ENCODE assay signal across 24 mouse cellular contexts in genomic region chr16:46293831-46294230, GRCm38 (mm10).
DNase-seq lines count a peak whose midpoint lies in the region; ATAC-seq and TF ChIP-seq lines count a peak whose summit lies in the region.
"Had no signal": no experiment of that assay in that cellular context is flagged by ENCODE, and none has a peak within 500 bp of the region (broad histone marks: within the 10 kb centered on the region; RNA-seq: fewer than 3 reads in every experiment).

No protein-coding gene starts in this region.

- peak; percentile 15 for DNase-seq in gastrocnemius, adult 2 months
- no peak for DNase-seq in gastrocnemius, postnatal 10 days
- peak; percentile 27 for DNase-seq in midbrain, embryonic 10.5 days (ENCODE audit: low spot score)
- DNase-seq in midbrain, embryonic 14.5 days: no peak
- peak; percentile 26 for DNase-seq in embryo, embryonic 10.5 days (ENCODE audit: low spot score)
- no peak for DNase-seq in left cerebral cortex, postnatal 25 days (ENCODE audit: low spot score in 2 of 2)
- DNase-seq in MN1 (ENCODE audit: low spot score): no peak
- DNase-seq: adrenal gland, adult 2 months; cerebellum, adult 18-20 months; cerebellum, postnatal 14 days; kidney, adult 18-20 months; kidney, postnatal 10 days; liver, postnatal 0 days; right cerebral cortex, adult 18-20 months; right cerebral cortex, postnatal 4 days; thymus, postnatal 4 days had no signal

- H3K9ac ChIP-seq in midbrain, embryonic 14.5 days (replicated peaks; ENCODE audit: low read length): no peak overlapping the region
- H3K9ac ChIP-seq: hindbrain, embryonic 13.5 days; liver, postnatal 0 days; midbrain, embryonic 13.5 days; neural tube, embryonic 12.5 days; stomach, embryonic 15.5 days had no signal

- no peaks in the 10 kb centered on the region for H3K27me3 ChIP-seq in midbrain, embryonic 10.5 days (ENCODE audit: low read depth, poor library complexity, severe bottlenecking)
- H3K27me3 ChIP-seq in midbrain, embryonic 14.5 days (ENCODE audit: control insufficient read depth, insufficient read depth, low read length): no peaks in the 10 kb centered on the region
- H3K27me3 ChIP-seq: hindbrain, embryonic 13.5 days; midbrain, embryonic 13.5 days; neural tube, embryonic 12.5 days; stomach, embryonic 15.5 days had no signal

- no peak for ATAC-seq in midbrain, embryonic 14.5 days (ENCODE audit: low FRiP score, low TSS enrichment)
- ATAC-seq: inflammation-experienced regulatory T-cells, adult 6 months; liver, postnatal 0 days; lung, postnatal 0 days; midbrain, embryonic 13.5 days had no signal

- intact Hi-C loops in gastrocnemius, adult 2 months (cut with DNase I): no loop called here
- intact Hi-C loops in left cerebral cortex, postnatal 25 days (cut with DNase I): no loop called here

- no peaks in the 10 kb centered on the region for H3K9me3 ChIP-seq in midbrain, embryonic 10.5 days (replicated peaks)
- no peaks in the 10 kb centered on the region for H3K9me3 ChIP-seq in midbrain, embryonic 14.5 days (ENCODE audit: control insufficient read depth, low read length)
- H3K9me3 ChIP-seq: heart, embryonic 10.5 days; hindbrain, embryonic 13.5 days; midbrain, embryonic 13.5 days; neural tube, embryonic 12.5 days; stomach, embryonic 15.5 days had no signal

- WGBS in midbrain, embryonic 10.5 days: 4% methylated on average over 1 of the region's 1 CpGs
- WGBS in midbrain, embryonic 14.5 days: 8% methylated on average over 1 of the region's 1 CpGs

- H3K27ac ChIP-seq in gastrocnemius, adult 2 months: no peak overlapping the region
- no peak overlapping the region for H3K27ac ChIP-seq in midbrain, embryonic 10.5 days (replicated peaks)
- no peak overlapping the region for H3K27ac ChIP-seq in midbrain, embryonic 14.5 days (replicated peaks; ENCODE audit: low read depth, low read length)
- H3K27ac ChIP-seq: heart, embryonic 10.5 days; hindbrain, embryonic 13.5 days; midbrain, embryonic 13.5 days; neural tube, embryonic 12.5 days; stomach, embryonic 15.5 days had no signal

- no peak for TF ChIP-seq CTCF in gastrocnemius, adult 2 months (IDR thresholded peaks at IDR 0.05)

- no peak overlapping the region for H3K4me3 ChIP-seq in gastrocnemius, adult 2 months
- no peak overlapping the region for H3K4me3 ChIP-seq in midbrain, embryonic 10.5 days
- no peak overlapping the region for H3K4me3 ChIP-seq in midbrain, embryonic 14.5 days (replicated peaks; ENCODE audit: low read depth, low read length)
- H3K4me3 ChIP-seq: heart, embryonic 10.5 days; hindbrain, embryonic 13.5 days; midbrain, embryonic 13.5 days; neural tube, embryonic 12.5 days; stomach, embryonic 15.5 days had no signal

- peaks cover 24% of the 10 kb centered on the region for H3K4me1 ChIP-seq in midbrain, embryonic 10.5 days
- no peaks in the 10 kb centered on the region for H3K4me1 ChIP-seq in midbrain, embryonic 14.5 days (ENCODE audit: control insufficient read depth, insufficient read depth, low read length)
- H3K4me1 ChIP-seq: heart, embryonic 10.5 days; neural tube, embryonic 12.5 days; stomach, embryonic 15.5 days had no signal

- H3K36me3 ChIP-seq in midbrain, embryonic 10.5 days: no peaks in the 10 kb centered on the region
- H3K36me3 ChIP-seq in midbrain, embryonic 14.5 days (ENCODE audit: control insufficient read depth, insufficient read depth, low read length): no peaks in the 10 kb centered on the region
- H3K36me3 ChIP-seq: heart, embryonic 10.5 days; hindbrain, embryonic 13.5 days; midbrain, embryonic 13.5 days; neural tube, embryonic 12.5 days; stomach, embryonic 15.5 days had no signal

- H3K4me2 ChIP-seq in midbrain, embryonic 14.5 days (ENCODE audit: low read length): no peak overlapping the region
- H3K4me2 ChIP-seq: hindbrain, embryonic 13.5 days; liver, embryonic 11.5 days; midbrain, embryonic 13.5 days; neural tube, embryonic 12.5 days; stomach, embryonic 15.5 days had no signal

Comparison
In these comparisons a context has a peak if more than half of its experiments do, and no peak if none do; other contexts are left out.
1. DNase-seq: peak in gastrocnemius, adult 2 months (single experiment), midbrain, embryonic 10.5 days (single experiment) and embryo, embryonic 10.5 days (single experiment); none in gastrocnemius, postnatal 10 days (single experiment), midbrain, embryonic 14.5 days (single experiment), left cerebral cortex, postnatal 25 days (0 of 2) and MN1 (single experiment).